Mouse (Mus musculus) adrenal gland, postnatal 36 days (tissue): ENCODE measurements at regions not wholly inside any gene's neighbourhood (a gene's known extent, or its start where the extent isn't known, plus 50 kb on each side); places are given as distances from the start of the nearest gene placed in this dataset.

Experiments used
- DNase-seq, 2 experiments: peaks; one replicate each; pipeline ENCODE4 v3.0.0; 2021; ENCODE audit warnings: mixed read lengths in 1 of 2

- no peak for DNase-seq
Measured at GRCm38 (mm10) chr7:73143902-73144301, 231.4 kb upstream of the Rgma start.

- no peak for DNase-seq
Measured at GRCm38 (mm10) chr7:73144846-73145245, 230.5 kb upstream of the Rgma start.

- DNase-seq = no peak
Measured at GRCm38 (mm10) chr7:73147251-73147650, 228.1 kb upstream of the Rgma start.

GRCm38 (mm10) chr7:73150436-73150835 lies 224.9 kb upstream of the Rgma start:
- no peak for DNase-seq

GRCm38 (mm10) chr7:73151586-73152467 lies 223.5 kb upstream of the Rgma start:
- no peak for DNase-seq

- no peak for DNase-seq
Measured at GRCm38 (mm10) chr7:73153668-73154067, 221.6 kb upstream of the Rgma start.

GRCm38 (mm10) chr7:73158833-73159232 lies 216.5 kb upstream of the Rgma start:
- no peak for DNase-seq

DNA sequence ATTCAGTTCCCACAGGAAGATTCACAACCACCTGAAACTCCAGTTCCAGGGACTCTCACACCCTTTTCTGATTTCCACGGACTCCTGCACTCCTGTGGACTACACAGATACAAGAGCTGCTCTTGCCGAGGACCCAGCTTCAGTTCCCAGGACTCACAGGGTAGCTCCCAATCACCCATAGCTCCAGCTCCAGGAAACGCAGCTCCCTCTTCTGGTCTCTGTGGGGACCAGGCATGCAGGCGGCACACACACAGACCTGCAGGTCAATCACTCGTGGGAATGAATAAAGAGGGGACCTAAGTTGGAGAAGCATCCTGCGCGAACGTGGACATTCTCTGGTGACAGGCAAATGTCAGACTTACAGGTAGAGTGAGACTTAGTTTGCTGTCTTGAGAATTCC lies 214.3 kb upstream of the Rgma start:
- DNase-seq = no peak

DNA sequence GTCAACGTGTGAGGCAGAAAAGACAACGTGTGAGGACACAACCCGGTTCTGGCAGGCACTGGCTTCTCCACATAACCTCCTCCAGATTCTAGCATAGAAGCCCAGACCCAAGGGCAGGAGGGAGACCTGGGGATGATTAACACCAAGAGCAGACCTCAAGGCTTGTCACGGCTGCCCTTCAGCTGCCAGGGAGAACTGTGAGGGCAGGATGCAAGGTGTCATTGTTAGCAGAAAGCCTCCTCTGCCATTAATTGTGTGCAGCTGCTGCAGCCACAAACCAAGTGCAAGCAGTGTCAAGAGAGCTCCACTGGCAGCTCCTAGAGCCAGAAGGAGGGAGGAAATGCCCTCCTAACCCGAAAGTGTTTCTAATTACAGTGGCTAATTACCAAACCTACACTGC lies 211.6 kb upstream of the Rgma start:
- no peak for DNase-seq

DNA sequence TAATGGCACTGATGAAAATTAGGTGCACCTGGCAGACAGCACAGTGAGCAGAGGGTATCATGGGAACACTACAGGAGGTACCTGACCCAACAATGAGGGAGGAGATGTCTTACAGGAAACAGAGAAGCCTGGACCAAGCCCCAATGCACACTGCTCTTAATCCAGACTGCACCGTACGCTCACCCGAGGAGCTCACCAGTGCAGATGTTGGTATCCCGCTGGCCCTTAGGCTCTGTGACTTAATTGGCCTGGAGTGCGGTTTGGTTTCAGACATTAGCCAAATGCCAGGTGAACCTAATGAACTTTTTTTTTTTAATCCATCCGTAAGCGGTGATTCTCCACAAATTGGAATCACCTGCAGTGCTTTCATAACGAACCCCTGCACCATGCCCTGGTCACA lies 209.8 kb upstream of the Rgma start:
- no peak for DNase-seq

DNA sequence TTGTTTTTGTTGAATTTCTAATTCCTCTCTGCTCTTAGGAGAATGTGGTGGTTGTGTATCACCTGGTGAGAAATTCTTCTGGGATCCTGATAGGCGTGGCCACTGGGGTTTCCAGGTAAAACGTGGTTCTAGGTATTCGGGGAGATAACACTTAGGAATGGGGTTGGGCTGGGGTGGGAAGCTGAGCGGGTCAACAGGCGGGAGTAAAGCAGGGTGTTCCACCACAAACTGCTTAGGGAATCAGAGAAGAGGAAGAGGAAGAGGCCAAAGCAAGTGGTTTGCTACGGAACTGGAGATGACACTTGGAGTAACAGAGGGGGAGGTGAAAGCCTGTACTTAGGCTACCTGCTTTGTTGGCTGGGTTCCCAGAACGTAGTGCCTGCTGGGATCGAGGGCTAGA lies 205.9 kb upstream of the Rgma start:
- no peak for DNase-seq

DNA sequence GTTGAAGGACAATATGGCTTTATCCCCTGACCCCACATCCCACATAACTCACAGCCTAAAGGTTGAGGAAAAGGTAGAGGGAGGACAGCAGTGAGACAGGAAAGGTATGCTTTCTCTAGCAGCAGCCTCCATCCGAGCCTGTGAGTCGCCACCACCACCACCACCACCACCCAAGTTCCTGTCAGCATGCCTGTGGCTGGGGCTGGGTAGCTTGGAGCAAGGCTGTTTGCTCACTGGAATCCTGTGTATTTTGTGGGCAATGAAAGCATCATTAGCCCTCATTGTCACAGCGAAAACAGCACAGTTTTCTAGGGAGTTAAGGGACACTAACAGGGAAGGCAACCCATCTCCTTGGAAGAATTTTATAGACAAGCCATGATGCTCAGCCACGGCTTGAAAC lies 202.7 kb upstream of the Rgma start:
- DNase-seq = no peak

DNA sequence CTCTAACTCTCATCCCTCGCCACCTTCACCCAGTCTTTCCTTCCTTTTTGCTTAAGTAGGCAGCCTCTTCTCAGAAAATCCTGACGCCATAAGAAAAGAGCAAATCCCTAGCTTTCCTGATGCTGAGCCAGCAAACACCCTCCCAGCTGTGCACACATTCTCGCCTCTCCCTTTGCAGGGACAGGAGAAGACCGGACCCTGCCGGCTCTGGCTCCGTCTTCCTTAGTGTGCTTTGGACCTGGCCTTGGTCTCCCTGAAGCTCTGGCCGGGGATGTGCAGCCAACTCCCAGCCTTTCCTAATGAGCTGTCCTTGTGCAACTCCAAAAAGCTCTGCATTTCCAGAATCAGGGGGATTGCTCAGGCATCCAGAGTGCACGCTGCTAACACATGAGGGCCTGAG lies 191.5 kb upstream of the Rgma start:
- peak; percentile 20 to 37 for DNase-seq

- no peak for DNase-seq
Measured at GRCm38 (mm10) chr7:73184208-73185070, 190.9 kb upstream of the Rgma start.

GRCm38 (mm10) chr7:73185071-73185531 lies 190.2 kb upstream of the Rgma start:
- no peak for DNase-seq

GRCm38 (mm10) chr7:73185591-73185990 lies 189.7 kb upstream of the Rgma start:
- no peak for DNase-seq

GRCm38 (mm10) chr7:73186501-73186900 lies 188.8 kb upstream of the Rgma start:
- DNase-seq = no peak

DNA sequence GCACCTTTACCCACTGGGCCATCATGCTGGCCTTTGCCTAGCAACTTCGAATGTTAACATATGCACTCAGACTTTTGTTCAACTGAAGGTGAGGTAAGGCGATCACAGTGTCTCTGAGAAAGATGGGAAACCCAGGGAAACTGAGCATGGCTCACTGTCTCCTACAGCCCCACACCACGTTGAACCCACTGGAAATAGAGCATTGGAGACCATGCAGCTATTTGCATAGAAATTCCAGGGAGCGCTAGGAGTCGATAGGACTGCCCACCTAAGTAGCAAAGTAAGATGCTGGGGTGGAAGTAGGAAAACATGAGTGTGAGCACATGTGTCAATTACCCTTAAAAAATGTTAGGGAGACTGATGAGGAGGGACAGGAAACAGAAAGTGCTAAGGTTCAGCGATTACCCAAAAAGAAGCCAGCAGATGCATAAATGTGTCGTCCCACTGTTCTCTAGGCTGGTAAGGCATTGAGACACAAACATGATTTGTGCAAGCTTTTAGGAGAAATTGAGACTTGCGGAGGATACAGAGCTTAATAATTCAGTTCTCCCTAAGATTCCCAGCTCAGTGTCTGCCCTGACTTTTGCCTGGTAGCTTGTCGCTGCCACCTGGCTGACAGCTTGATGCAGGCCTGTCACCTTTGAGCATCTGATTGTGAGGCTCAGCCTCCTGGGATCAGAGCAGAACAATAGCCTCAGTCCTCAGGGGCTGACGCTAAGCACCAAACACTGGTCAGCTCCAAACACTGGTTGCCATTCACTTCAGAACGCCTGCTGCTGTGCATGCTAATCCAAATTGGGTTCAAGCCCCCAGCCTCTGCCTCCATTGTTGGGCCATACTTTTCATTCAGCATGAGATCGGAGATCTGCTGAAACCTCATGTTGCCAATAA lies 183.7 kb upstream of the Rgma start:
- DNase-seq = no peak

- no peak for DNase-seq
Measured at GRCm38 (mm10) chr7:73192839-73193238, 182.5 kb upstream of the Rgma start.

DNA sequence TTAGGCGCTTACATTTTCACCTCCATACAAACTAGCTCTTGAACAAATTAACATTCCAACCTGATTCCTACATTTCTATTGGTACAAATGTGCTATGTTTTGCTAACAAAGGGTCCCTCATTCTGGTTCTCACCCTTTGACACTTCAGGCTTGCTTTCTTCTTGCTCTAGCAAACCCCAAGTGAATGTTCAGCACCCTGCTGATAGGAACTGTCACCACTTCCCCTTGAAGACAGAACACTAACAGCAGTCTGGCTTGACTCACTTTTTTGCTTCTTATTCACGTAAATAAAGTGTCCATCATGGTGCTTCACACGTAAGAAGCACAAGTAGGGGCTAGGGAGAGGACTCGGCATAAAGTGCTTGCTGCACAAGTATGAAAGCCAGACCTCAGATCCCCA lies 180.0 kb upstream of the Rgma start:
- DNase-seq = no peak

GRCm38 (mm10) chr7:73196851-73197531 lies 178.3 kb upstream of the Rgma start:
- peak in 1 of 2 experiments; percentile 14 for DNase-seq

- no peak for DNase-seq
Measured at GRCm38 (mm10) chr7:73198069-73198468, 177.2 kb upstream of the Rgma start.
